Mouse (Mus musculus): ENCODE data around the gene Plek2. TPM values are rescaled to one million over a fixed set of nuclear protein-coding genes. Genes with fewer than 3 reads are reported as not detected.
A peak's percentile ranks its signal among the peaks of the same experiment; 100 is the strongest.

The Plek2 gene
- total and polyA plus RNA-seq, 2 experiments from 2014 or later: 0.70 to 3.2 TPM

- WGBS: 0% methylated on average over 22 of the region's 22 CpGs
- peak overlapping the region; percentile 92 for H3K9ac ChIP-seq (replicated peaks; ENCODE audit: low read depth, low read length)
- ATAC-seq (ENCODE audit: insufficient read depth, low read depth) (peak; percentile 31), DNase-seq (ENCODE audit: low spot score) (no peak)
- peaks cover 5% of the 10 kb centered on the region for H3K36me3 ChIP-seq (replicated peaks; ENCODE audit: control insufficient read depth, insufficient read depth, low read length)
- TF ChIP-seq EP300 (IDR thresholded peaks at IDR 0.05; ENCODE audit: low read depth) (no peak), CTCF (IDR thresholded peaks at IDR 0.05; ENCODE audit: low read depth) (no peak)
- no peaks in the 10 kb centered on the region for H3K27me3 ChIP-seq (ENCODE audit: control insufficient read depth, insufficient read depth, low read length)
- peak overlapping the region; percentile 93 for H3K27ac ChIP-seq (ENCODE audit: low read depth)
- H3K9me3 ChIP-seq (replicated peaks; ENCODE audit: control insufficient read depth, low read length): no peaks in the 10 kb centered on the region
- peak overlapping the region; percentile 88 for H3K4me2 ChIP-seq (ENCODE audit: low read depth, low read length)
- peaks cover 22% of the 10 kb centered on the region for H3K4me1 ChIP-seq (ENCODE audit: control insufficient read depth, insufficient read depth)
- peak overlapping the region; percentile 91 for H3K4me3 ChIP-seq (ENCODE audit: low read depth, low read length)
These were observed 44.5 kb downstream of the Plek2 start for GRCm38 (mm10) chr12:78862254-78862730.

GRCm38 (mm10) chr12:78861496-78862253 is 45.1 kb downstream of the Plek2 start, which contains the start of the genes Atp6v1d and Eif2s1:
TSS of gene Atp6v1d (minus strand) at chr12:78861638.
TSS of gene Eif2s1 (plus strand) at chr12:78861819.
- H3K4me3 ChIP-seq (ENCODE audit: low read depth, low read length): peak within 1 kb of the TSS; percentile 91
- H3K9ac ChIP-seq (replicated peaks; ENCODE audit: low read depth, low read length): peak within 1 kb of the TSS; percentile 92
- WGBS: 1% methylated on average over 55 of the region's 55 CpGs

GRCm38 (mm10) chr12:78860921-78861495 is 45.8 kb downstream of the Plek2 start:
- H3K36me3 ChIP-seq (replicated peaks; ENCODE audit: control insufficient read depth, insufficient read depth, low read length): peaks cover 3% of the 10 kb centered on the region; the same call in 1 of the 2 replicates
- no peak for TF ChIP-seq EP300 (IDR thresholded peaks at IDR 0.05; ENCODE audit: low read depth)
- TF ChIP-seq CTCF (IDR thresholded peaks at IDR 0.05; ENCODE audit: low read depth): no peak
- peak overlapping the region; percentile 76 for H3K27ac ChIP-seq (ENCODE audit: low read depth)
- no peaks in the 10 kb centered on the region for H3K9me3 ChIP-seq (replicated peaks; ENCODE audit: control insufficient read depth, low read length)
- no peaks in the 10 kb centered on the region for H3K27me3 ChIP-seq (ENCODE audit: control insufficient read depth, insufficient read depth, low read length)
- H3K4me2 ChIP-seq (ENCODE audit: low read depth, low read length): peak overlapping the region; percentile 88
- H3K4me1 ChIP-seq (ENCODE audit: control insufficient read depth, insufficient read depth): peaks cover 22% of the 10 kb centered on the region
- ATAC-seq (ENCODE audit: insufficient read depth, low read depth) (peak; percentile 3), DNase-seq (ENCODE audit: low spot score) (peak; percentile 53)
- under 1% methylated on average over 30 of the region's 30 CpGs for WGBS
- peak overlapping the region; percentile 91 for H3K4me3 ChIP-seq (ENCODE audit: low read depth, low read length)
- peak overlapping the region; percentile 65 for H3K9ac ChIP-seq (replicated peaks; ENCODE audit: low read depth, low read length)

More at GRCm38 (mm10) chr12:78861496-78862253, 45.1 kb downstream of the Plek2 start, which contains the start of the genes Atp6v1d and Eif2s1:
- peaks cover under 1% of the 10 kb centered on the region; the same call in 1 of the 2 replicates for H3K36me3 ChIP-seq (replicated peaks; ENCODE audit: control insufficient read depth, insufficient read depth, low read length)
- peak within 1 kb of the TSS; percentile 93 for H3K27ac ChIP-seq (ENCODE audit: low read depth)
- no peaks in the 10 kb centered on the region for H3K9me3 ChIP-seq (replicated peaks; ENCODE audit: control insufficient read depth, low read length)
- no peaks in the 10 kb centered on the region for H3K27me3 ChIP-seq (ENCODE audit: control insufficient read depth, insufficient read depth, low read length)
- peaks cover 22% of the 10 kb centered on the region for H3K4me1 ChIP-seq (ENCODE audit: control insufficient read depth, insufficient read depth)
- peak; percentile 99 for DNase-seq (ENCODE audit: low spot score)
- peak within 1 kb of the TSS; percentile 88 for H3K4me2 ChIP-seq (ENCODE audit: low read depth, low read length)
- peak; percentile 72; the same call in 1 of the 2 replicates for TF ChIP-seq EP300 (IDR thresholded peaks at IDR 0.05; ENCODE audit: low read depth)
- TF ChIP-seq CTCF (IDR thresholded peaks at IDR 0.05; ENCODE audit: low read depth): peak; percentile 84
- ATAC-seq (ENCODE audit: insufficient read depth, low read depth): peak; percentile 100

GRCm38 (mm10) chr12:78848246-78848645 is 58.5 kb downstream of the Plek2 start:
- Histone ChIP-seq H3K36me3 (replicated peaks; ENCODE audit: control insufficient read depth, insufficient read depth, low read length) (peaks cover 60% of the 10 kb centered on the region), H3K9ac (replicated peaks; ENCODE audit: low read depth, low read length) (no peak overlapping the region), H3K4me3 (ENCODE audit: low read depth, low read length) (no peak overlapping the region), H3K4me2 (ENCODE audit: low read depth, low read length) (no peak overlapping the region), H3K4me1 (ENCODE audit: control insufficient read depth, insufficient read depth) (no peaks in the 10 kb centered on the region), H3K9me3 (replicated peaks; ENCODE audit: control insufficient read depth, low read length) (no peaks in the 10 kb centered on the region), H3K27me3 (ENCODE audit: control insufficient read depth, insufficient read depth, low read length) (no peaks in the 10 kb centered on the region), H3K27ac (ENCODE audit: low read depth) (no peak overlapping the region)
- ATAC-seq (ENCODE audit: insufficient read depth, low read depth) (no peak), DNase-seq (ENCODE audit: low spot score) (no peak)
- 89% methylated on average over 4 of the region's 4 CpGs for WGBS
- TF ChIP-seq CTCF (IDR thresholded peaks at IDR 0.05; ENCODE audit: low read depth) (no peak), EP300 (IDR thresholded peaks at IDR 0.05; ENCODE audit: low read depth) (no peak)

GRCm38 (mm10) chr12:78842429-78842828 is 64.3 kb downstream of the Plek2 start:
- DNase-seq (ENCODE audit: low spot score): no peak
- H3K27me3 ChIP-seq (ENCODE audit: control insufficient read depth, insufficient read depth, low read length): no peaks in the 10 kb centered on the region
- H3K4me1 ChIP-seq (ENCODE audit: control insufficient read depth, insufficient read depth): no peaks in the 10 kb centered on the region
- H3K4me2 ChIP-seq (ENCODE audit: low read depth, low read length): no peak overlapping the region
- no peak for ATAC-seq (ENCODE audit: insufficient read depth, low read depth)
- H3K36me3 ChIP-seq (replicated peaks; ENCODE audit: control insufficient read depth, insufficient read depth, low read length): peaks cover 71% of the 10 kb centered on the region
- 92% methylated on average over 1 of the region's 1 CpGs for WGBS
- no peak overlapping the region for H3K27ac ChIP-seq (ENCODE audit: low read depth)
- H3K9me3 ChIP-seq (replicated peaks; ENCODE audit: control insufficient read depth, low read length): no peaks in the 10 kb centered on the region
- H3K9ac ChIP-seq (replicated peaks; ENCODE audit: low read depth, low read length): no peak overlapping the region
- no peak overlapping the region for H3K4me3 ChIP-seq (ENCODE audit: low read depth, low read length)
- no peak for TF ChIP-seq EP300 (IDR thresholded peaks at IDR 0.05; ENCODE audit: low read depth)
- no peak for TF ChIP-seq CTCF (IDR thresholded peaks at IDR 0.05; ENCODE audit: low read depth)

All from heart, postnatal 0 days (tissue).